Mouse (Mus musculus): Measurements from ENCODE around the gene Hspa4. TPM values are rescaled to one million over a fixed set of nuclear protein-coding genes. Genes with fewer than 3 reads are reported as not detected.
"Not testable (repeated sequence)": the region's sequence is repeated elsewhere in the genome, so short reads cannot be mapped to it uniquely, and the experiment has no call there.

The Hspa4 gene
- polyA plus RNA-seq, 1 experiment from 2014 or later: 84.2 TPM

DNA sequence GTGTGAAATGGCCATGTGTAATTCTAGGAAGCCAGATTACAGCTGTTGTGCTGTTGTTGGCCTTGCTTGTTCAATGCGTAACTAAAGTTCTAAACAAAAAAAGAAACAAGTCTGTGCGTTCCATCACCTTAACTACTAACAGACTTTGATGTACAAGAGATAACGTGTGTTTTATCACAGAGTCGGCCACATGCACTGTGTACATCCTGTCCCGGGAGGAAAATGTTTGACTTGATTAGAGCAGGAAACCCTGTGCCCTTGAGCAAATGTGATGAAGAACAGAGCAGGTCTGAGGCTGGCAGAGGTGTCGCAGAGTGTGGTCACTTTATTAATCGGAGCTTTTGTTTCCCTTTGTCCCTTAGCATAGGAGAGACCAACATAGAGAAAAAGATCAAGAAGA, 30.1 kb upstream of the Hspa4 start:
- 62% methylated on average over 7 of the region's 7 CpGs for WGBS
- H3K4me3 ChIP-seq: no peak overlapping the region
- no peaks in the 10 kb centered on the region for H3K27me3 ChIP-seq (replicated peaks)
- peaks cover 9% of the 10 kb centered on the region for H3K4me1 ChIP-seq (replicated peaks)
- no peak overlapping the region for H3K4me2 ChIP-seq
- ATAC-seq (ENCODE audit: insufficient number of reproducible peaks, low FRiP score): no peak
- peaks cover 62% of the 10 kb centered on the region for H3K36me3 ChIP-seq
- no peak overlapping the region for H3K27ac ChIP-seq (ENCODE audit: poor library complexity, severe bottlenecking)
- H3K9ac ChIP-seq: no peak overlapping the region
- H3K9me3 ChIP-seq (replicated peaks): no peaks in the 10 kb centered on the region

DNA sequence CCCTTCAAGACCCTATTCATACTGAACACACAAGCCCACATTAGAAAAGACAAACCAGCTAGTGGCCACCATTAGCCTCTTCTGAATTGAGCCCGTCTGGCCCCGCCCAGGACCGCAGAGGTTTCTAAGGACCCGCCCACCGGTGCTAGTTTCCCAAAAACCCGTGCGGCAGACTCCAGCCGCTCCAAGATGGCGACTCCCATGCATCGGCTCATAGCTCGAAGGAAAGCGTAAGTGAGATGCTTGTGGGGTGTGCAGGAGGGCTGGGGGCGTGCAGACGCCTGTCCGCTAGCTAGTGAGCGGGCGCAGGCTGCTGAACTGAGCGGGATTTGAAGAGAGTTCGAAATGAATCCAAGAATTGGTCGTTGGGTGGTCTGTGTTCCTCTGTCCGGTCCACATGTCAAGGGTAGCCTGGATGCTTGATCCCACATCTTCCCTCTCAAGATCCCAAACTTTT, 24.3 kb upstream of the Hspa4 start, which contains the start of gene Zcchc10:
Gene Zcchc10 (plus strand): TSS at position 168 of the 457 bp plus-strand sequence.
- Histone ChIP-seq H3K4me3 (peak within 1 kb of the TSS; percentile 98), H3K36me3 (peaks cover 24% of the 10 kb centered on the region), H3K27ac (ENCODE audit: poor library complexity, severe bottlenecking) (peak within 1 kb of the TSS; percentile 77; the same call in 1 of the 2 replicates), H3K9me3 (replicated peaks) (no peaks in the 10 kb centered on the region), H3K4me2 (peak within 1 kb of the TSS; percentile 80), H3K27me3 (replicated peaks) (no peaks in the 10 kb centered on the region), H3K9ac (peak within 1 kb of the TSS; percentile 84), H3K4me1 (replicated peaks) (peaks cover 10% of the 10 kb centered on the region)
- peak; percentile 92 for ATAC-seq (ENCODE audit: insufficient number of reproducible peaks, low FRiP score)
- WGBS: 0% methylated on average over 21 of the region's 21 CpGs

DNA sequence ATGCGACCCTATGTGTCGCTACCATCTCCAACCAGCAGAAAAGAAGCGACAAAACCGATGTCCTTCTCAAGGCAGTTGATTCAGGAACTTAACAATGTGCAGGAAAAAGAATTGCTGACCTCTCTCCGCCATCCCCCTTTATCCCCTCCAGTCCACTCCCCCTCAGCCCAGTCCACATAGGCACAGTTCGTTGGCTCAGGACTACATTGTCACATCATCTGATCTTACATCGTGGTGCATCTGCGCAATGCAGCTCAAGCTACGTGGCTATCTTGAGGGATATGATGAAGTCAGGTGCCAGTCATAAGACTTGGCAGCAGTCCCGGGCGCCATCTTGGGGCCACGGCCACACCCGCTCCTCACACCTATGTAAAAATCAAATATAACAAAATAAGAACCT, 19.6 kb upstream of the Hspa4 start:
- 86% methylated on average over 13 of the region's 13 CpGs for WGBS
- H3K4me3 ChIP-seq; ATAC-seq (ENCODE audit: insufficient number of reproducible peaks, low FRiP score); H3K4me1 ChIP-seq (replicated peaks); H3K9me3 ChIP-seq (replicated peaks); H3K27me3 ChIP-seq (replicated peaks); H3K27ac ChIP-seq (ENCODE audit: poor library complexity, severe bottlenecking); H3K9ac ChIP-seq; H3K36me3 ChIP-seq; H3K4me2 ChIP-seq: not testable (repeated sequence)

DNA sequence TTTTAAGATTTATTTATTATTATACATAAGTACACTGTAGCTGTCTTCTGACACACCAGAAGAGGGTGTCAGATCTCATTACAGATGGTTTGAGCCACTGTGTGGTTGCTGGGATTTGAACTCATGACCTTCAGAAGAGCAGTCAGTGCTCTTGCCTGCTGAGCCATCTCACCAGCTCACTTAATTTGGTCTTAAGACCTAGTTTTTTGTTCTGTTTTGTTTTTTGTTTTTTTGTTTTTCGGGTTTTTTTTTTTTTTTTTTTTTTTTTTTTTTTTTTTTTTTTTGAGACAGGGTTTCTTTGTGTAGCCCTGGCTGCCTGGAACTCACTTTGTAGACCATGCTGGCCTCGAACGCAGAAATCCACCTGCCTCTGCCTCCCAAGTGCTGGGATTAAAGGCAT, 18.3 kb upstream of the Hspa4 start:
- H3K9me3 ChIP-seq (replicated peaks); H3K36me3 ChIP-seq; ATAC-seq (ENCODE audit: insufficient number of reproducible peaks, low FRiP score); H3K27me3 ChIP-seq (replicated peaks); H3K4me2 ChIP-seq; H3K4me3 ChIP-seq; H3K4me1 ChIP-seq (replicated peaks); H3K27ac ChIP-seq (ENCODE audit: poor library complexity, severe bottlenecking); H3K9ac ChIP-seq: not testable (repeated sequence)
- 88% methylated on average over 3 of the region's 3 CpGs for WGBS

DNA sequence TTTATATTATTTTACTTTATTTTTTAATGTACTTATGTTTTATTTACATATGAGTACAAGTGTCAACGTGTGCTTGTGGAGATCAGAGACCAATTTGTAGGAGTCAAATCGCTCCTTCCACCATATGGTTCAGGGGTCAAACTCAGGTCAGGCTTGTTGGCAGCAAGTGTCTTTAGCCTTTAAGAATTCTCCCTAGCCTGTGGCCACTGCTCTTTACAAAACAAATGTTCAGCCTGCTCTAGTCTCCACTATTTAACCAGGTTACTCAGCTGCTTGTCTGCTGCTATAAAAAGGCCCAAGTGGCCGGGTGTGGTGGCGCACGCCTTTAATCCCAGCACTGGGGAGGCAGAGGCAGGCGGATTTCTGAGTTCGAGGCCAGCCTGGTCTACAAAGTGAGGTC, 17.8 kb upstream of the Hspa4 start:
- Histone ChIP-seq H3K36me3 (no peaks in the 10 kb centered on the region), H3K9me3 (replicated peaks) (no peaks in the 10 kb centered on the region), H3K27me3 (replicated peaks) (no peaks in the 10 kb centered on the region), H3K9ac (no peak overlapping the region), H3K4me1 (replicated peaks) (peaks cover 3% of the 10 kb centered on the region; the same call in 1 of the 2 replicates), H3K4me3 (no peak overlapping the region), H3K4me2 (no peak overlapping the region), H3K27ac (ENCODE audit: poor library complexity, severe bottlenecking) (no peak overlapping the region)
- 79% methylated on average over 7 of the region's 7 CpGs for WGBS
- ATAC-seq (ENCODE audit: insufficient number of reproducible peaks, low FRiP score): no peak

DNA sequence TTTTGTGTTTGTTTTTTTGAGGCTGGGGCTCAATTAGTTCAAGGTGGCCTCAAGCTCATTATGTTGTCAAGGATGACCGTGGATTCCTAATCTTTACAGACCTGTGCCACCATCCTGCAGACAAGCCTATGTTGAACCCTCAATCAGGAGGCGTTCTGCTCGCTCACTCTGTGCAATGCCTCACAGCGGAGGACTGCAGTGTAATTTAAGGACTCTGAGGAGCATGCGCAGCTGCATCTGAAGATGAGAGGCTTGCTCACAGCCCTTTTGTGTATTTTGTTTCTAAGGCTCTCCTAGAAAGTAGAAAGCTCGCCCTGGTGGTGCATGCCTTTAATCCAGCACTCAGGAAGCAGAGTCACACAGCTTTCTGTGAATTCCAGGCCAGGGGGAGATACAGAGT, 16.7 kb upstream of the Hspa4 start:
- H3K4me3 ChIP-seq: no peak overlapping the region
- H3K27ac ChIP-seq (ENCODE audit: poor library complexity, severe bottlenecking): no peak overlapping the region
- no peak overlapping the region for H3K4me2 ChIP-seq
- H3K4me1 ChIP-seq (replicated peaks): peaks cover 3% of the 10 kb centered on the region; the same call in 1 of the 2 replicates
- no peaks in the 10 kb centered on the region for H3K27me3 ChIP-seq (replicated peaks)
- no peak for ATAC-seq (ENCODE audit: insufficient number of reproducible peaks, low FRiP score)
- WGBS: 57% methylated on average over 6 of the region's 6 CpGs
- H3K36me3 ChIP-seq: no peaks in the 10 kb centered on the region
- no peaks in the 10 kb centered on the region for H3K9me3 ChIP-seq (replicated peaks)
- H3K9ac ChIP-seq: no peak overlapping the region

DNA sequence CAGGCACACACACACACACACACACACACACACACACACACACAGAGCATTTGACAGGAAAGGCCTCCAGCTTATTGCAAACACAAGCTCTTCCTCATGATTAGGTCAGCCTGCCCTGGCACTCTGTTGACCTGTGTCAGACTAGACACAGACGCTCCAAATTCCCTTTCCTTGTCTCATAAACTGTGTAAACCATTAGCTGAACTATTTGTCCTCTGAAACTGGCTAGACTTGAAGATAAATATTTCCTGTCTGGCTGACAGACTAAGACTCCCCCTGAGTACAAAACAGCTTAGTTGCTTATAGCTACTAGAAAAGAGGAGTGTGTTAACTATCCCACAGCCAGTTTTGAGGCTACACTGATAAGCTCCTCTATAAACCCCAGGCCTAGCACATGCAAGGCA, 14.5 kb upstream of the Hspa4 start:
- peak; percentile 57 for ATAC-seq (ENCODE audit: insufficient number of reproducible peaks, low FRiP score)
- Histone ChIP-seq H3K27me3 (replicated peaks) (no peaks in the 10 kb centered on the region), H3K27ac (ENCODE audit: poor library complexity, severe bottlenecking) (peak overlapping the region; percentile 60), H3K9me3 (replicated peaks) (no peaks in the 10 kb centered on the region), H3K4me1 (replicated peaks) (peaks cover 14% of the 10 kb centered on the region), H3K4me2 (no peak overlapping the region), H3K36me3 (no peaks in the 10 kb centered on the region), H3K9ac (no peak overlapping the region), H3K4me3 (no peak overlapping the region)
- WGBS: 29% methylated on average over 1 of the region's 1 CpGs

DNA sequence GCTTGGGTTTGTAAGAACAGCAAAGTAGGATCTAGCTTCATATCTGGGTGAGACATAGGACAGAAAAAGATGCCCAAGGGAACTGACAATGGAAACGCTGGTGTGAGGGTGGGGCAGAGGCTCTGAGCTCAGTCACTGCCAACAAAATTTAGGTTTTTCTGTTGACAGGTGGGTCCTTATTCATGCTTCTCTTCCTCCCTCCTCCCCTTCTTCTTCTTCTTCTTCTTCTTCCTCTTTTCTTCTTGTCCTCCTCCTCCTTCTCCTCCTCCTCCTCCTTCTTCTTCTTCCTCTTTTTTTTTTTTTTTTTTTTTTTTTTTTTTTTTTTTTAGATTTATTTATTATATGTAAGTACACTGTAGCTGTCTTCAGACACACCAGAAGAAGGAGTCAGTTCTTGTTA, 12.6 kb upstream of the Hspa4 start:
- not testable (repeated sequence) for H3K9me3 ChIP-seq (replicated peaks); H3K4me2 ChIP-seq; H3K36me3 ChIP-seq; H3K9ac ChIP-seq; ATAC-seq (ENCODE audit: insufficient number of reproducible peaks, low FRiP score); H3K4me3 ChIP-seq; H3K27ac ChIP-seq (ENCODE audit: poor library complexity, severe bottlenecking); H3K27me3 ChIP-seq (replicated peaks)
- peaks cover 31% of the 10 kb centered on the region for H3K4me1 ChIP-seq (replicated peaks)
- 56% methylated on average over 1 of the region's 1 CpGs for WGBS

DNA sequence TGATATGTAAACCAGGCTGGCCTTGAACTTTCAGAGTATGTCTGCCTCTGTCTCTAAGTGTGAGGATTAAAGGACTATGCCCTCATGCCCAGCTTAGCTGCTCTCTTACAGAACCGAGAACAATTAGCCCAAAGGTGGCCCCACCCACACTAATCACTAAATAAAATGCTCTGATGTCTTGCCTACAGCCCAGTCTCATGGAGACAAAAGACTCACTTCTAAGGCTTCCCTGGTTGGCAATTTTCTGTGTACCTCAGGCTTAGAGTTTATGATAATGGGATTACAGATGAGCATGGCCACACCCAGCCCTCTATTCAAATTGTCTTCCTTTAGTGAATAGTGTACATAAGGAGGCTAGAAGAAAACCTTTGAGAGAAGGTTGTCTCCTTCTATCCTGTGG, 11.1 kb upstream of the Hspa4 start:
- Histone ChIP-seq H3K4me2 (no peak overlapping the region), H3K27ac (ENCODE audit: poor library complexity, severe bottlenecking) (no peak overlapping the region)

DNA sequence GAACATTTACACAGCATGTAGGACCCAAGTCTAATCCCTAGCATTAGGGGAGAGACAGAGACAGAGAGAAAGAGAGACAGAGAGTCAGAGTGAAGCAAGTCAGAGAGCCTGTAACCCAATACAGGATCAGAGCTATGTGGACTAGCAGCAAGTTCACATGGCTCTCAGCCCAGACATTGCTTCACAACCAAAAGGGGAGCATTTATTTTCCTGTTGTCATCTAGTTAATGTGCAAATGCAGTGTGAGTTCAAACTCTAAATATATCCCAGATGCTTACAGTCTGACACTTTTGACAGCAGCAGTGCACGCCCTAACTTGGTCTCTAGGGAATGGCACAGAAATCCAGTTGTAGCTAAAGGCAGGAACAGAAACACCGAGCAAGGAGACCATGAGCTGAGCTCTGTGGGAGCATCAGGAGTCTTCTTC, 8.6 kb upstream of the Hspa4 start:
- WGBS: 15% methylated on average over 2 of the region's 2 CpGs
- H3K4me2 ChIP-seq: no peak overlapping the region

More for the DNA sequence above, 11.1 kb upstream of the Hspa4 start:
- Histone ChIP-seq H3K4me1 (replicated peaks) (peaks cover 34% of the 10 kb centered on the region), H3K36me3 (no peaks in the 10 kb centered on the region), H3K9ac (no peak overlapping the region), H3K27me3 (replicated peaks) (no peaks in the 10 kb centered on the region), H3K4me3 (no peak overlapping the region), H3K9me3 (replicated peaks) (no peaks in the 10 kb centered on the region)
- WGBS: 66% methylated on average over 1 of the region's 1 CpGs
- ATAC-seq (ENCODE audit: insufficient number of reproducible peaks, low FRiP score): no peak

DNA sequence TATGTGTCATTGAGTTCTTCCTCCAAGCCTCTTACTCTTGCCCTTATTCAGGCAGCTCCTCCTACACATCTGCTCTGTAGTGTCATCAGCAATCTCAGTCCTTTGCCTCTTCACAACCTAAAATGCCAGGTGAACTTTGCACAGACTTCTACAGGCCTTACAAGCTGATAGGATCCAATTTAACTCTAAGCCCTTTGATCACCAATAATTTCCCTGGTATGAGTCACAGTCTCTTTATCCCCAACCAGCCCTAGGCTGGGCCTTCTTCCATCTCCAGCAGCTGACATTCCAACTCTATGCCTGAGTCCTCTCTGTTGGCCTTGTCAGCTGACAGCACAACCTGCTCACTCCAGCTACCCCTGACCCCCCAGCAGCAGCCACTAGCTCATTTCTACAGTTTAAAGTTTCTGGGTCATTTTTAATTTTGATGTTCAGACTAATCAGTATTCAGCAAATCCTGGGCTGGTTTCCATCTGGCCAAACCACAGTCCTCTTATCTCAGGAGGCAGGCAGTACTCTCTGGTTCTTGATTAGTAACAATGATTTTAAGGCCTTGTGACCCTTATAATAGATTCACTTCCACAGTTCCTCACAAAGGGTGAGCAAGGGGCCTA, 8.1 kb upstream of the Hspa4 start:
- ATAC-seq (ENCODE audit: insufficient number of reproducible peaks, low FRiP score): peak; percentile 24; the same call in 1 of the 2 replicates
- Histone ChIP-seq H3K9me3 (replicated peaks) (no peaks in the 10 kb centered on the region), H3K4me2 (no peak overlapping the region), H3K4me1 (replicated peaks) (peaks cover 34% of the 10 kb centered on the region), H3K9ac (no peak overlapping the region), H3K4me3 (no peak overlapping the region), H3K36me3 (no peaks in the 10 kb centered on the region), H3K27me3 (replicated peaks) (no peaks in the 10 kb centered on the region), H3K27ac (ENCODE audit: poor library complexity, severe bottlenecking) (peak overlapping the region; percentile 91)

More for the DNA sequence above, 8.6 kb upstream of the Hspa4 start:
- Histone ChIP-seq H3K36me3 (no peaks in the 10 kb centered on the region), H3K4me3 (no peak overlapping the region), H3K4me1 (replicated peaks) (peaks cover 34% of the 10 kb centered on the region), H3K27me3 (replicated peaks) (no peaks in the 10 kb centered on the region), H3K9me3 (replicated peaks) (no peaks in the 10 kb centered on the region), H3K9ac (no peak overlapping the region), H3K27ac (ENCODE audit: poor library complexity, severe bottlenecking) (peak overlapping the region; percentile 91)
- ATAC-seq (ENCODE audit: insufficient number of reproducible peaks, low FRiP score): peak; percentile 26; the same call in 1 of the 2 replicates

DNA sequence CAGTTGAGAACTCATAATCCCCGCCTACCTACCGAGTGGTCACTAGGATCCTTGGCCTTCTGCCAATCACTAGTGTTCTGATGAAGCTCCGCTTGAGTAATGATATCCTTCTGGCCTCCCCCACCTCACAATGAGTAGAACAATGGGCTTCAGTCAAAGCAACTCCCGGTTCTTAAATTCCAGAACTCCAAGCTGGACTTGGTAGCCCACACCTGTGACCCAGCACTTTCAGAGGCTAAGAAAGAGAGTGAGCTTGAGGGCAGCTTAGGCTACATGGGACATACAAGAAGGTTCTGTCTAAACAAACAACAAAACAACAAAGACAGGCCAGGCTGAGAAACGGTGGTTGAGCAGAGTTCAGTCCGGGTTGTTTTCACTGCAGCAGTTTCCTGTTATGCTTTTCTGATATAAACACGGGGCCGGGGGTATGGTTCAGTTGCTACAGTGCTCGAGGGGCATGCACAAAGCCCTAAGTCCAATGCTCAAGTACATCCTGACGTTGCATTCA, 7.4 kb upstream of the Hspa4 start:
- Histone ChIP-seq H3K4me3 (no peak overlapping the region), H3K4me2 (no peak overlapping the region), H3K27ac (ENCODE audit: poor library complexity, severe bottlenecking) (peak overlapping the region; percentile 91), H3K4me1 (replicated peaks) (peaks cover 34% of the 10 kb centered on the region), H3K9ac (no peak overlapping the region), H3K36me3 (no peaks in the 10 kb centered on the region), H3K27me3 (replicated peaks) (no peaks in the 10 kb centered on the region), H3K9me3 (replicated peaks) (no peaks in the 10 kb centered on the region)
- ATAC-seq (ENCODE audit: insufficient number of reproducible peaks, low FRiP score): peak; percentile 33; the same call in 1 of the 2 replicates
- 50% methylated on average over 10 of the region's 10 CpGs for WGBS
